Mouse (Mus musculus): ENCODE data around the gene Nf2.

DNA sequence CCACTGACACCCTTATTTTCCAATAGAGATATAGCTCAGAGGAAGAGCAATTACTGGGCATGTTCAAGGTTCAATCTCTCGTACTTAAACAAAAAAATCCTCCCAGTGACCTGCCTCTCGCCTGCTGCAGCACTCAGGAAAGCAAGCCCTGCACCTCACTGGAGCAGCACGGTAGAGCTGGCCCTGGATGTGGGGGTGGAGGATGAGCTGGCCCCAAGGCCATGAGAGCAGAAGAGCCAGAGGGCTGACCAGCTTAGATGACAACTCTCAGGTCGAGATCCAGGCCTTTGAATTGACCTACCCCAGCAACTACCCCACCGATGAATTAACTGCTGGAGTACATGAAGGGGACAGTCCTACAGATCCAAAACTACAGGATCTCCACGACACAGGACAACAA lies 13.9 kb downstream of the Nf2 start:
- TF ChIP-seq POLR2A (IDR thresholded peaks at IDR 0.05; ENCODE audit: control insufficient read depth, low read depth, low read length): no peak
- TF ChIP-seq CTCF (IDR thresholded peaks at IDR 0.05; ENCODE audit: control insufficient read depth, insufficient read depth, insufficient replicate concordance, low read depth, low read length): no peak
